Mouse (Mus musculus): ENCODE measurements at regions not wholly inside any gene's neighbourhood (a gene's known extent, or its start where the extent isn't known, plus 50 kb on each side); places are given as distances from the start of the nearest gene placed in this dataset.
A peak's percentile ranks its signal among the peaks of the same experiment; 100 is the strongest.

DNA sequence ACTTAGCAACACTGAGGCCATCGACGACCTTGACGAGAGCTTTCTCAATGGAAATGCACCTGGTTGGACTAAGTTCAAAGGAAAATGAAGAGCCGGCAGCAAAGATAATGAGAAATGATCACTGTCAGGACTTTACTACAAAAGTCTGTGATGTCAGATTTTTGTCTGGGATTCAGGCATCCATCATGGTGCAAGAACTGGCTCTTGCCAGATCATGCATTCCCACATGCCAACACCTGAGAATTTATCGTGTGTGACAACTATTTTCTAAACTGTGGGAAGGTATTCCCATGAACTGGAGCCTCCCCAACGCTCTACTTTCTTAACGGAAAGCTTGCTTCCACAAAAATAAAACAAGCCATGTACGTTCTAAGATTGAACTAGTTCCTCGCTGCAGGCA, 58.1 kb downstream of the Irx6 start:
- H3K4me2 ChIP-seq = no peak overlapping the region
- H3K4me1 ChIP-seq = no peaks in the 10 kb centered on the region
- no peak overlapping the region for H3K27ac ChIP-seq
- ATAC-seq (ENCODE audit: insufficient number of reproducible peaks, insufficient read depth, low FRiP score, low TSS enrichment, low read depth) = no peak
- H3K27me3 ChIP-seq = peaks cover 6% of the 10 kb centered on the region; the same call in 1 of the 2 replicates
- no peak overlapping the region for H3K4me3 ChIP-seq
- no peak overlapping the region for H3K9ac ChIP-seq
- H3K36me3 ChIP-seq = no peaks in the 10 kb centered on the region
- H3K9me3 ChIP-seq = no peaks in the 10 kb centered on the region
- 80% methylated on average over 9 of the region's 9 CpGs for WGBS

GRCm38 (mm10) chr8:92735646-92736045, 61.6 kb downstream of the Irx6 start:
- WGBS = 75% methylated on average over 9 of the region's 9 CpGs
- Histone ChIP-seq H3K4me2 (no peak overlapping the region), H3K4me1 (0 out of 2 replicates have a peak, but pooled peaks cover 5% of the 10 kb centered on the region), H3K36me3 (no peaks in the 10 kb centered on the region), H3K27me3 (no peaks in the 10 kb centered on the region), H3K9me3 (no peaks in the 10 kb centered on the region), H3K27ac (no peak overlapping the region), H3K9ac (no peak overlapping the region), H3K4me3 (no peak overlapping the region)
- no peak for ATAC-seq (ENCODE audit: insufficient number of reproducible peaks, insufficient read depth, low FRiP score, low TSS enrichment, low read depth)

- Histone ChIP-seq H3K4me2 (no peak overlapping the region), H3K4me1 (0 out of 2 replicates have a peak, but pooled peaks cover 8% of the 10 kb centered on the region), H3K9ac (no peak overlapping the region), H3K4me3 (no peak overlapping the region), H3K9me3 (no peaks in the 10 kb centered on the region), H3K27me3 (no peaks in the 10 kb centered on the region), H3K36me3 (no peaks in the 10 kb centered on the region), H3K27ac (no peak overlapping the region)
- ATAC-seq (ENCODE audit: insufficient number of reproducible peaks, insufficient read depth, low FRiP score, low TSS enrichment, low read depth) = no peak
- WGBS = 33% methylated on average over 1 of the region's 1 CpGs
Observed at GRCm38 (mm10) chr8:92738080-92738479, 64.0 kb downstream of the Irx6 start.

DNA sequence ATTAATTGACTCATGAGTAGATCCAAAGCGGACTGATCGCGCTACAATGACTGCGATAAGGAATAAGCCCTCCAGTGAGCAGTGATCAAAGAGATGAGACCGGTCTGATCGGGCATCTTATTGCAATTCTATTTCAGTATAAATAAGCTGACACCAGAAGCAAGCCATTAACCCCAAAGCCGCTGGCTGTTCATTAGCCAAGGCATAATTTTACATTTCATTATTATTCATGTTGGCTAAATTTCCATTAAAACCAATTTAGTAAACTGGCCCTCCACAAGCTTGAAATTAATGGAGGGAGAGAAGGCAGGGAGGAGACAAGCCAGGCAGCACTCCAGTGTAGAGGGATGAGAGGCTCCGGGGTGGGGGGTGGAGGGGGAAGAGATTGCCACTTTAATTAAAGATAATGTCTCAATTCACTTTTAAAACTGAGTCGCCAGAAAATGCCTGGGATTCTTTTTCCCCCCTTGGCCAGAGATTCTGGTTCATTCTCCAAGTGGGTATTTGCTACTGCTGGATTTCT, 66.3 kb downstream of the Irx6 start:
- no peak overlapping the region for H3K27ac ChIP-seq
- no peaks in the 10 kb centered on the region for H3K9me3 ChIP-seq
- 0 out of 2 replicates have a peak, but pooled peaks cover 8% of the 10 kb centered on the region for H3K4me1 ChIP-seq
- WGBS = 69% methylated on average over 9 of the region's 9 CpGs
- no peak overlapping the region; the same call in 1 of the 2 replicates for H3K9ac ChIP-seq
- no peak overlapping the region for H3K4me3 ChIP-seq
- H3K36me3 ChIP-seq = no peaks in the 10 kb centered on the region
- H3K27me3 ChIP-seq = no peaks in the 10 kb centered on the region
- no peak overlapping the region for H3K4me2 ChIP-seq
- ATAC-seq (ENCODE audit: insufficient number of reproducible peaks, insufficient read depth, low FRiP score, low TSS enrichment, low read depth) = no peak

- no peak for ATAC-seq (ENCODE audit: insufficient number of reproducible peaks, insufficient read depth, low FRiP score, low TSS enrichment, low read depth)
- 0 out of 2 replicates have a peak, but pooled peaks cover 8% of the 10 kb centered on the region for H3K4me1 ChIP-seq
- no peak overlapping the region for H3K4me3 ChIP-seq
- H3K9ac ChIP-seq = no peak overlapping the region
- no peaks in the 10 kb centered on the region for H3K27me3 ChIP-seq
- H3K27ac ChIP-seq = no peak overlapping the region
- H3K4me2 ChIP-seq = no peak overlapping the region
- H3K36me3 ChIP-seq = no peaks in the 10 kb centered on the region
- 90% methylated on average over 3 of the region's 3 CpGs for WGBS
- H3K9me3 ChIP-seq = no peaks in the 10 kb centered on the region
Observed at GRCm38 (mm10) chr8:92741836-92742235, 67.7 kb downstream of the Irx6 start.

- Histone ChIP-seq H3K4me3 (no peak overlapping the region), H3K4me2 (no peak overlapping the region), H3K9me3 (no peaks in the 10 kb centered on the region), H3K4me1 (0 out of 2 replicates have a peak, but pooled peaks cover 11% of the 10 kb centered on the region), H3K9ac (no peak overlapping the region), H3K27ac (no peak overlapping the region), H3K36me3 (no peaks in the 10 kb centered on the region), H3K27me3 (no peaks in the 10 kb centered on the region)
- WGBS = 59% methylated on average over 12 of the region's 12 CpGs
- no peak for ATAC-seq (ENCODE audit: insufficient number of reproducible peaks, insufficient read depth, low FRiP score, low TSS enrichment, low read depth)
Observed at GRCm38 (mm10) chr8:92743108-92743507, 69.0 kb downstream of the Irx6 start.

GRCm38 (mm10) chr8:92747086-92747485, 73.0 kb downstream of the Irx6 start:
- Histone ChIP-seq H3K36me3 (no peaks in the 10 kb centered on the region), H3K9me3 (no peaks in the 10 kb centered on the region), H3K4me2 (no peak overlapping the region), H3K27ac (no peak overlapping the region), H3K9ac (no peak overlapping the region), H3K27me3 (no peaks in the 10 kb centered on the region), H3K4me1 (0 out of 2 replicates have a peak, but pooled peaks cover 6% of the 10 kb centered on the region), H3K4me3 (no peak overlapping the region)
- ATAC-seq (ENCODE audit: insufficient number of reproducible peaks, insufficient read depth, low FRiP score, low TSS enrichment, low read depth) = no peak
- WGBS = 48% methylated on average over 7 of the region's 7 CpGs

DNA sequence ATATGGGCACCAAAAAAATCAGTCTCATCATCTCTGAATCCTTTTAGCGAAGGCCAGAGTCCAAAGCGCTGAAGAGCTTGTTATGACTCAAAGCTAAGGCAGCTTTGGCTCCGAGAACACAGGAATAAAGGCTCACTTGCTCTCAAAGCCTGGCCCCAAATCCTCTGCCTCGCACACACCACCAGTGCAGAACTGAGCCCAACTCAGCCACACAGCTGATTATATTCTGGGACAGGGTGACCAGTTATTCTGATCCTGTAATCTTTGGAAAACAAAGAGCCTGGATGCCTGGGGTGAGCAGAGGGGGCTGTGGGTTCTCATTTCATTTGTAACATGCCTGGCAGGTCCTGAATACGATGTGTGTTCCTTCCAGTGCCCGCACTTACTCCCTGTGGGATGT, 73.9 kb downstream of the Irx6 start:
- H3K4me2 ChIP-seq = no peak overlapping the region
- H3K9ac ChIP-seq = no peak overlapping the region
- no peaks in the 10 kb centered on the region for H3K36me3 ChIP-seq
- no peak overlapping the region for H3K27ac ChIP-seq
- H3K27me3 ChIP-seq = no peaks in the 10 kb centered on the region
- ATAC-seq (ENCODE audit: insufficient number of reproducible peaks, insufficient read depth, low FRiP score, low TSS enrichment, low read depth) = no peak
- H3K4me1 ChIP-seq = 0 out of 2 replicates have a peak, but pooled peaks cover 4% of the 10 kb centered on the region
- H3K4me3 ChIP-seq = no peak overlapping the region
- H3K9me3 ChIP-seq = no peaks in the 10 kb centered on the region
- 45% methylated on average over 6 of the region's 6 CpGs for WGBS

DNA sequence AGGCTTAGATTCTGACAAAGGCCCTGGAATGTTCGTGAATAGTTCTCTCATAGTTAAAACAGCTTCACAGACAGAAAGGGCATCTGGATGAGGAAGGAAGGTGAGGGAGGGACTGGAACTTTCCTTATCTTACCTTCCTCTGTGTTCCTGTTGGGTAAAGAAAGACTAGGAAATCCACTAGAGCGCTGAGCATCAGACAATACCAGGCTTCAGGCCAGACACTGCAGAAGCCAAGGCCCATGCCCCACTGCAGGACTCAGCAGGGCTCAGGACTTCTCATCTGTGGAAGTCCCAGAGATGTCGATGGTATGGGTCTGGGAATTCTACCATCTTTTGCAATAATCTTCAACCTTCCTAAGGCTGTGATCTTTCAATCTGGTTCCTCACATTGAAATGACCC, 67.2 kb upstream of the Mmp2 start:
- Histone ChIP-seq H3K4me2 (no peak overlapping the region), H3K27ac (no peak overlapping the region), H3K9me3 (0 out of 2 replicates have a peak, but pooled peaks cover 2% of the 10 kb centered on the region), H3K9ac (no peak overlapping the region), H3K36me3 (no peaks in the 10 kb centered on the region), H3K4me1 (peaks cover 5% of the 10 kb centered on the region; the same call in 1 of the 2 replicates), H3K27me3 (peaks cover 7% of the 10 kb centered on the region), H3K4me3 (no peak overlapping the region)
- ATAC-seq (ENCODE audit: insufficient number of reproducible peaks, insufficient read depth, low FRiP score, low TSS enrichment, low read depth) = no peak
- 85% methylated on average over 3 of the region's 3 CpGs for WGBS

DNA sequence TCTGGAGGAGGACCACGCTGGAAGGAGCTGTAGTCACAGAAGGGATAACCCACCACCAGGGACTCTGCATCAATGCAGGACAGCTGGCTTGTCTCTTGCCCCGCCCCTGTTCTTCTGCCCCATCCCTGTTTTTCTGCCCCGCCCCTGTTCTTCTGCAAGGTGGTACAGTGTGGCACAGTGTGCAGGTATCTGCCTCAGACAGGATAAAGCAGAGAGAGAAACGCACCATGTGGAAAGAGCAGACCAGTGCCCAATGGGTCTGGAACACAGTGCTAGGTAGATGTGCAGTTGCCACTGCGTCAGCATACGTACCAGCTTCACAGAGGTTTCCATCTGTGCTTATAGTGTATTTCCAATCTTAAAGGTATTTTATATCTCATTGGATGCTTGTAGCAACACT, 66.2 kb upstream of the Mmp2 start:
- Histone ChIP-seq H3K4me1 (peaks cover 5% of the 10 kb centered on the region; the same call in 1 of the 2 replicates), H3K9me3 (0 out of 2 replicates have a peak, but pooled peaks cover 2% of the 10 kb centered on the region), H3K4me2 (no peak overlapping the region), H3K27me3 (peaks cover 7% of the 10 kb centered on the region), H3K9ac (no peak overlapping the region), H3K36me3 (no peaks in the 10 kb centered on the region), H3K4me3 (no peak overlapping the region), H3K27ac (no peak overlapping the region)
- no peak for ATAC-seq (ENCODE audit: insufficient number of reproducible peaks, insufficient read depth, low FRiP score, low TSS enrichment, low read depth)
- 97% methylated on average over 6 of the region's 6 CpGs for WGBS

GRCm38 (mm10) chr8:92761959-92762600, 65.0 kb upstream of the Mmp2 start:
- Histone ChIP-seq H3K9ac (no peak overlapping the region), H3K27ac (no peak overlapping the region)

More at GRCm38 (mm10) chr8:92761959-92762600, 65.0 kb upstream of the Mmp2 start:
- 17% methylated on average over 18 of the region's 18 CpGs for WGBS
- Histone ChIP-seq H3K4me3 (no peak overlapping the region), H3K9me3 (0 out of 2 replicates have a peak, but pooled peaks cover 2% of the 10 kb centered on the region), H3K4me1 (peaks cover 8% of the 10 kb centered on the region; the same call in 1 of the 2 replicates), H3K36me3 (no peaks in the 10 kb centered on the region), H3K4me2 (peak overlapping the region; percentile 24), H3K27me3 (peaks cover 7% of the 10 kb centered on the region)
- no peak for ATAC-seq (ENCODE audit: insufficient number of reproducible peaks, insufficient read depth, low FRiP score, low TSS enrichment, low read depth)
